Mouse (Mus musculus) left cerebral cortex, postnatal 10 days (tissue): ENCODE results near the gene Pisd. TPM values are rescaled to one million over a fixed set of nuclear protein-coding genes. Genes with fewer than 3 reads are reported as not detected.
"Not testable (repeated sequence)": the region's sequence is repeated elsewhere in the genome, so short reads cannot be mapped to it uniquely, and the experiment has no call there.

Experiments used
- DNase-seq, 2 experiments: peaks; one replicate each; pipeline ENCODE4 v3.0.0; 2021 to 2022; ENCODE audit warnings: low spot score in 2 of 2, mixed read lengths in 1 of 2; ENCODE audit errors: extremely low spot score in 1 of 2
- intact Hi-C: fragments of 180-260 bp; cut with DNase I; formaldehyde crosslinking; loops from one replicate; pipeline ENCODE4 v1.15.1; 2025
- total RNA-seq, 2 experiments: library from RNA; stranded (reverse); gene quantifications; 2 replicates each; pipeline ENCODE4 v1.2.3; 2021

Pisd gene
- total RNA-seq, 2 experiments from 2014 or later, result 46.3 to 50.2 TPM

GRCm38 (mm10) chr5:32748936-32749335 is 36.5 kb downstream of the Pisd start:
- no peak for DNase-seq
- intact Hi-C loops, result no loop called here

GRCm38 (mm10) chr5:32747650-32748375 is 37.6 kb downstream of the Pisd start:
- intact Hi-C loops, result no loop called here
- DNase-seq, result peak in 1 of 2 experiments; percentile 59

- peak; percentile 56 to 90 for DNase-seq
- intact Hi-C loops, result no loop called here
Measured at GRCm38 (mm10) chr5:32745705-32746655, 39.5 kb downstream of the Pisd start.

- peak; percentile 76 to 85 for DNase-seq
Measured at GRCm38 (mm10) chr5:32742149-32742548, 43.3 kb downstream of the Pisd start.

GRCm38 (mm10) chr5:32741377-32741776 is 44.1 kb downstream of the Pisd start:
- intact Hi-C loops, result not testable (repeated sequence)
- peak in 1 of 2 experiments; percentile 61 for DNase-seq

More at GRCm38 (mm10) chr5:32742149-32742548, 43.3 kb downstream of the Pisd start:
- intact Hi-C loops, result no loop called here

- intact Hi-C loops, DNase-seq: not testable (repeated sequence)
Measured at GRCm38 (mm10) chr5:32740850-32741249, 44.6 kb downstream of the Pisd start.

GRCm38 (mm10) chr5:32740138-32740537 is 45.3 kb downstream of the Pisd start:
- no peak for DNase-seq
- intact Hi-C loops, result no loop called here

- DNase-seq, intact Hi-C loops: not testable (repeated sequence)
Measured at GRCm38 (mm10) chr5:32736770-32737169, 48.7 kb downstream of the Pisd start.

- intact Hi-C loops, result no loop called here
- DNase-seq, result no peak
Measured at GRCm38 (mm10) chr5:32735779-32736178, 49.7 kb downstream of the Pisd start.

GRCm38 (mm10) chr5:32733892-32734291 is 51.6 kb downstream of the Pisd start:
- DNase-seq, intact Hi-C loops: not testable (repeated sequence)

- DNase-seq, result no peak
Measured at GRCm38 (mm10) chr5:32728851-32729250, 56.6 kb downstream of the Pisd start.

GRCm38 (mm10) chr5:32728300-32728699 is 57.1 kb downstream of the Pisd start:
- intact Hi-C loops, result no loop called here

More at GRCm38 (mm10) chr5:32728851-32729250, 56.6 kb downstream of the Pisd start:
- intact Hi-C loops, result no loop called here

GRCm38 (mm10) chr5:32725397-32725796 is 60.0 kb downstream of the Pisd start:
- intact Hi-C loops, DNase-seq: not testable (repeated sequence)

More at GRCm38 (mm10) chr5:32728300-32728699, 57.1 kb downstream of the Pisd start:
- no peak for DNase-seq

GRCm38 (mm10) chr5:32723981-32724380 is 61.5 kb downstream of the Pisd start:
- DNase-seq, result no peak
- intact Hi-C loops, result no loop called here

GRCm38 (mm10) chr5:32722711-32723110 is 62.7 kb downstream of the Pisd start:
- intact Hi-C loops, DNase-seq: not testable (repeated sequence)

- no peak for DNase-seq
Measured at GRCm38 (mm10) chr5:32722263-32722662, 63.2 kb downstream of the Pisd start.

GRCm38 (mm10) chr5:32721316-32721715 is 64.1 kb downstream of the Pisd start:
- no peak for DNase-seq
- intact Hi-C loops, result no loop called here

More at GRCm38 (mm10) chr5:32722263-32722662, 63.2 kb downstream of the Pisd start:
- intact Hi-C loops, result no loop called here

GRCm38 (mm10) chr5:32720416-32720815 is 65.0 kb downstream of the Pisd start:
- no peak for DNase-seq
- intact Hi-C loops, result no loop called here

GRCm38 (mm10) chr5:32718916-32719315 is 66.5 kb downstream of the Pisd start:
- no peak for DNase-seq
- intact Hi-C loops, result loop anchor here (10.0 kb wide), 1 partner anchor 136 kb away; the partner anchor contains the start of gene Prr14l
